Comparison of ENCODE assay signal across 16 mouse cellular contexts in genomic region chr13:42304139-42304538, GRCm38 (mm10). TPM values are rescaled to one million over a fixed set of nuclear protein-coding genes. Genes with fewer than 3 reads are reported as not detected.
DNase-seq lines count a peak whose midpoint lies in the region; ATAC-seq lines count a peak whose summit lies in the region.
"Had no signal": no experiment of that assay in that cellular context is flagged by ENCODE, and none has a peak within 500 bp of the region (broad histone marks: within the 10 kb centered on the region; RNA-seq: fewer than 3 reads in every experiment).

No protein-coding gene starts in this region.

- peak overlapping the region; percentile 72 for H3K4me2 ChIP-seq in heart, embryonic 15.5 days
- H3K4me2 ChIP-seq in neural tube, embryonic 13.5 days: 0 out of 2 replicates have a peak overlapping the region, but pooled peaks have one; percentile 9
- peak overlapping the region; percentile 74 for H3K4me2 ChIP-seq in lung, embryonic 15.5 days
- peak overlapping the region; percentile 82 for H3K4me2 ChIP-seq in stomach, embryonic 16.5 days (ENCODE audit: low read depth, low read length)
- H3K4me2 ChIP-seq: embryonic facial prominence, embryonic 12.5 days; liver, embryonic 11.5 days had no signal

- H3K4me1 ChIP-seq in heart, embryonic 15.5 days (replicated peaks): peaks cover 38% of the 10 kb centered on the region
- H3K4me1 ChIP-seq in neural tube, embryonic 13.5 days (replicated peaks): peaks cover 23% of the 10 kb centered on the region
- H3K4me1 ChIP-seq in lung, embryonic 15.5 days: peaks cover 37% of the 10 kb centered on the region
- no peaks in the 10 kb centered on the region; the same call in 1 of the 2 replicates for H3K4me1 ChIP-seq in stomach, embryonic 16.5 days (ENCODE audit: control insufficient read depth, insufficient read depth, low read length)

- DNase-seq in heart, adult 8-10 months (ENCODE audit: low spot score): no peak
- no peak for DNase-seq in neural tube, embryonic 10.5 days (ENCODE audit: extremely low spot score, low spot score)
- DNase-seq in frontal cortex, postnatal 36 days (ENCODE audit: low spot score in 2 of 2): no peak
- DNase-seq in cerebellum, postnatal 25 days: no peak
- DNase-seq: adrenal gland, adult 8-10 months; thymus, postnatal 14 days had no signal

- no peaks in the 10 kb centered on the region for H3K9me3 ChIP-seq in heart, embryonic 15.5 days (replicated peaks)
- H3K9me3 ChIP-seq in neural tube, embryonic 13.5 days: no peaks in the 10 kb centered on the region
- H3K9me3 ChIP-seq in lung, embryonic 15.5 days: no peaks in the 10 kb centered on the region
- H3K9me3 ChIP-seq in stomach, embryonic 16.5 days (replicated peaks; ENCODE audit: control insufficient read depth, low read length): no peaks in the 10 kb centered on the region
- H3K9me3 ChIP-seq: embryonic facial prominence, embryonic 12.5 days; G1E; kidney, embryonic 15.5 days had no signal

- peak overlapping the region; percentile 58 for H3K4me3 ChIP-seq in heart, embryonic 15.5 days
- no peak overlapping the region for H3K4me3 ChIP-seq in neural tube, embryonic 13.5 days
- no peak overlapping the region for H3K4me3 ChIP-seq in lung, embryonic 15.5 days
- H3K4me3 ChIP-seq in stomach, embryonic 16.5 days (replicated peaks; ENCODE audit: low read length): peak overlapping the region; percentile 53
- H3K4me3 ChIP-seq: embryonic facial prominence, embryonic 12.5 days had no signal

- 51% methylated on average over 8 of the region's 8 CpGs for WGBS in heart, embryonic 15.5 days
- WGBS in neural tube, embryonic 13.5 days: 79% methylated on average over 8 of the region's 8 CpGs
- 47% methylated on average over 8 of the region's 8 CpGs for WGBS in lung, embryonic 15.5 days
- WGBS in stomach, embryonic 16.5 days: 55% methylated on average over 8 of the region's 8 CpGs

- no peak overlapping the region for H3K9ac ChIP-seq in heart, embryonic 15.5 days
- H3K9ac ChIP-seq in neural tube, embryonic 13.5 days: no peak overlapping the region
- no peak overlapping the region for H3K9ac ChIP-seq in lung, embryonic 15.5 days
- no peak overlapping the region for H3K9ac ChIP-seq in stomach, embryonic 16.5 days (ENCODE audit: low read length)
- H3K9ac ChIP-seq: embryonic facial prominence, embryonic 12.5 days; hindbrain, embryonic 14.5 days; kidney, embryonic 15.5 days had no signal

- no peaks in the 10 kb centered on the region for H3K27me3 ChIP-seq in heart, embryonic 15.5 days
- peaks cover 54% of the 10 kb centered on the region for H3K27me3 ChIP-seq in neural tube, embryonic 13.5 days
- peaks cover 13% of the 10 kb centered on the region; the same call in 1 of the 2 replicates for H3K27me3 ChIP-seq in lung, embryonic 15.5 days
- no peaks in the 10 kb centered on the region for H3K27me3 ChIP-seq in stomach, embryonic 16.5 days (ENCODE audit: control insufficient read depth, insufficient read depth, low read length)

- no peak for ATAC-seq in heart, embryonic 15.5 days (replicated peaks; ENCODE audit: insufficient number of reproducible peaks, insufficient read depth, low FRiP score, low read depth)
- no peak for ATAC-seq in neural tube, embryonic 13.5 days (ENCODE audit: low read depth)
- ATAC-seq in lung, embryonic 15.5 days (ENCODE audit: borderline replicate concordance, extremely low read depth, low FRiP score, low TSS enrichment): no peak
- ATAC-seq in stomach, embryonic 16.5 days (ENCODE audit: insufficient read depth, low FRiP score): no peak

- peaks cover 17% of the 10 kb centered on the region; the same call in 1 of the 2 replicates for H3K36me3 ChIP-seq in heart, embryonic 15.5 days
- H3K36me3 ChIP-seq in neural tube, embryonic 13.5 days: no peaks in the 10 kb centered on the region
- H3K36me3 ChIP-seq in lung, embryonic 15.5 days: no peaks in the 10 kb centered on the region
- H3K36me3 ChIP-seq in stomach, embryonic 16.5 days (ENCODE audit: control insufficient read depth, insufficient read depth, low read length): no peaks in the 10 kb centered on the region
- H3K36me3 ChIP-seq: embryonic facial prominence, embryonic 12.5 days; G1E; kidney, embryonic 15.5 days had no signal

- H3K27ac ChIP-seq in heart, embryonic 15.5 days: 0 out of 2 replicates have a peak overlapping the region, but pooled peaks have one; percentile 26
- no peak overlapping the region for H3K27ac ChIP-seq in neural tube, embryonic 13.5 days (replicated peaks)
- H3K27ac ChIP-seq in lung, embryonic 15.5 days: no peak overlapping the region
- peak overlapping the region; percentile 74; the same call in 1 of the 2 replicates for H3K27ac ChIP-seq in stomach, embryonic 16.5 days (ENCODE audit: low read length)
- H3K27ac ChIP-seq: embryonic facial prominence, embryonic 12.5 days; hindbrain, embryonic 14.5 days; kidney, embryonic 15.5 days had no signal

RNA-seq across cellular contexts. Expression of gene Edn1, which starts 2.9 kb away (rescaled TPM):
- polyA plus RNA-seq in heart, embryonic 15.5 days (2015; fragmentation: Nextera tagmentation; extraction: Ambion mirVana): 8.0 and 8.2 TPM in 2 replicates
- 1 to 10 TPM; 3.3 to 6.3 (median 3.8) TPM for total RNA-seq in heart, adult 8-10 months (2022)
- 2.6 and 3.0 TPM in 2 replicates for polyA plus RNA-seq in neural tube, embryonic 13.5 days (2015; fragmentation: Nextera tagmentation; extraction: Ambion mirVana)
- polyA plus RNA-seq in lung, embryonic 15.5 days (2015; fragmentation: Nextera tagmentation; extraction: Ambion mirVana): 5.6 and 7.0 TPM in 2 replicates
- polyA plus RNA-seq in stomach, embryonic 16.5 days (2015; fragmentation: Nextera tagmentation; extraction: Ambion mirVana): 4.6 and 6.6 TPM in 2 replicates
- total RNA-seq: megakaryocyte progenitor cell, adult 5-6 weeks had no signal
- polyA plus RNA-seq: G1E had no signal

Comparison
In these comparisons a context has a peak if more than half of its experiments do, and no peak if none do; other contexts are left out.
1. H3K27ac ChIP-seq: peak in heart, embryonic 15.5 days (single experiment) and stomach, embryonic 16.5 days (single experiment); none in neural tube, embryonic 13.5 days (single experiment) and lung, embryonic 15.5 days (single experiment).
2. H3K4me2 ChIP-seq: peak in every context shown above with its lines; median percentile 82 in stomach, embryonic 16.5 days; 74 in lung, embryonic 15.5 days; 72 in heart, embryonic 15.5 days; 9 in neural tube, embryonic 13.5 days.
3. H3K4me3 ChIP-seq: peak in heart, embryonic 15.5 days (single experiment) and stomach, embryonic 16.5 days (single experiment); none in neural tube, embryonic 13.5 days (single experiment) and lung, embryonic 15.5 days (single experiment).